Mouse (Mus musculus) hindbrain, embryonic 13.5 days (tissue): ENCODE measurements around the gene Trpm3. TPM values are rescaled to one million over a fixed set of nuclear protein-coding genes. Genes with fewer than 3 reads are reported as not detected.
"Not testable (repeated sequence)": the region's sequence is repeated elsewhere in the genome, so short reads cannot be mapped to it uniquely, and the experiment has no call there.

Source experiments
- ATAC-seq: fragments of 200-750 bp; cut with Nextera tagmentation; 2 replicates; pipeline ENCODE4 v1.8.0; 2017; ENCODE audit warnings: moderate TSS enrichment; ENCODE audit not compliant: low FRiP score
- H3K27ac ChIP-seq: fragments of 300-500 bp; sonication (generic); 2 replicates; pipeline ENCODE4 v1.5.1; 2015; ENCODE audit warnings: inconsistent platforms, mild to moderate bottlenecking, moderate library complexity
- H3K27me3 ChIP-seq: fragments of 300-500 bp; sonication (generic); 2 replicates; pipeline ENCODE4 v1.6.1; 2015; ENCODE audit warnings: mild to moderate bottlenecking, inconsistent platforms
- H3K36me3 ChIP-seq: fragments of 300-500 bp; sonication (generic); 2 replicates; pipeline ENCODE4 v1.6.1; 2015; ENCODE audit warnings: mild to moderate bottlenecking, inconsistent platforms
- H3K4me1 ChIP-seq: fragments of 300-500 bp; sonication (generic); replicated peaks from 2 replicates; pipeline ENCODE4 v1.6.1; 2015; ENCODE audit warnings: inconsistent platforms
- H3K4me2 ChIP-seq: fragments of 300-500 bp; sonication (generic); 2 replicates; pipeline ENCODE4 v1.6.1; 2015; ENCODE audit warnings: inconsistent platforms, mild to moderate bottlenecking, moderate library complexity
- H3K4me3 ChIP-seq: fragments of 300-500 bp; sonication (generic); 2 replicates; pipeline ENCODE4 v1.5.1; 2015; ENCODE audit warnings: mild to moderate bottlenecking, inconsistent platforms
- H3K9ac ChIP-seq: fragments of 300-500 bp; sonication (generic); 2 replicates; pipeline ENCODE4 v1.6.1; 2015; ENCODE audit warnings: mild to moderate bottlenecking, inconsistent platforms
- H3K9me3 ChIP-seq: fragments of 300-500 bp; sonication (generic); 2 replicates; pipeline ENCODE4 v1.6.1; 2016; ENCODE audit warnings: inconsistent platforms
- WGBS: fragments of 180-500 bp; shearing (Covaris S2); methylation state at CpG from one replicate; pipeline ENCODE4 v1.1.7; 2015; 5-methylcytosine and 5-hydroxymethylcytosine counted together
- polyA plus RNA-seq: library from polyadenylated mRNA; unstranded; fragments of >200 nt; fragmentation: Nextera tagmentation; extraction: Ambion mirVana; gene quantifications from 2 replicates; pipeline ENCODE4 v1.2.1, GENCODE M21; 2015

The Trpm3 gene
- polyA plus RNA-seq, 1 experiment from 2014 or later, result 33.2 TPM

GRCm38 (mm10) chr19:22848783-22849576 is 710.1 kb downstream of the Trpm3 start:
- no peak for ATAC-seq
- Histone ChIP-seq H3K4me2 (no peak overlapping the region), H3K36me3 (no peaks in the 10 kb centered on the region), H3K27me3 (peaks cover 34% of the 10 kb centered on the region), H3K27ac (no peak overlapping the region), H3K4me3 (no peak overlapping the region), H3K9ac (no peak overlapping the region), H3K9me3 (no peaks in the 10 kb centered on the region), H3K4me1 (peaks cover 17% of the 10 kb centered on the region; the same call in 1 of the 2 replicates)
- WGBS, result 74% methylated on average over 7 of the region's 7 CpGs

- not testable (repeated sequence) for H3K36me3 ChIP-seq, H3K27ac ChIP-seq, ATAC-seq, H3K4me3 ChIP-seq, H3K9ac ChIP-seq, H3K9me3 ChIP-seq, H3K4me2 ChIP-seq
- WGBS, result 39% methylated on average over 5 of the region's 5 CpGs
- Histone ChIP-seq H3K4me1 (peaks cover 17% of the 10 kb centered on the region; the same call in 1 of the 2 replicates), H3K27me3 (peaks cover 21% of the 10 kb centered on the region)
These were observed 712.6 kb downstream of the Trpm3 start for GRCm38 (mm10) chr19:22851423-22851822.

GRCm38 (mm10) chr19:22859644-22860043 is 720.8 kb downstream of the Trpm3 start:
- WGBS, result 90% methylated on average over 4 of the region's 4 CpGs
- Histone ChIP-seq H3K27me3 (no peaks in the 10 kb centered on the region), H3K9me3 (no peaks in the 10 kb centered on the region), H3K27ac (no peak overlapping the region), H3K4me2 (no peak overlapping the region), H3K4me1 (no peaks in the 10 kb centered on the region), H3K9ac (no peak overlapping the region), H3K4me3 (no peak overlapping the region), H3K36me3 (no peaks in the 10 kb centered on the region)
- no peak for ATAC-seq

- Histone ChIP-seq H3K36me3 (no peaks in the 10 kb centered on the region), H3K4me2 (no peak overlapping the region), H3K4me1 (peaks cover under 1% of the 10 kb centered on the region; the same call in 1 of the 2 replicates), H3K27ac (no peak overlapping the region), H3K9me3 (no peaks in the 10 kb centered on the region), H3K4me3 (no peak overlapping the region), H3K9ac (no peak overlapping the region), H3K27me3 (0 out of 2 replicates have a peak, but pooled peaks cover 6% of the 10 kb centered on the region)
- WGBS, result 88% methylated on average over 5 of the region's 5 CpGs
- ATAC-seq, result no peak
These were observed 728.6 kb downstream of the Trpm3 start for GRCm38 (mm10) chr19:22867456-22867855.

GRCm38 (mm10) chr19:22869853-22870252 is 731.0 kb downstream of the Trpm3 start:
- whole genome bisulfite sequencing, result 91% methylated on average over 2 of the region's 2 CpGs
- no peaks in the 10 kb centered on the region for H3K9me3 ChIP-seq
- no peak overlapping the region for H3K9ac ChIP-seq
- H3K4me3 ChIP-seq, result no peak overlapping the region
- H3K27me3 ChIP-seq, result 0 out of 2 replicates have a peak, but pooled peaks cover 6% of the 10 kb centered on the region
- no peak overlapping the region for H3K27ac ChIP-seq
- H3K36me3 ChIP-seq, result no peaks in the 10 kb centered on the region
- H3K4me1 ChIP-seq, result peaks cover 3% of the 10 kb centered on the region; the same call in 1 of the 2 replicates
- no peak overlapping the region for H3K4me2 ChIP-seq
- ATAC-seq, result no peak

GRCm38 (mm10) chr19:22872456-22872855 is 733.6 kb downstream of the Trpm3 start:
- H3K4me1 ChIP-seq, result peaks cover 3% of the 10 kb centered on the region; the same call in 1 of the 2 replicates
- WGBS, result 38% methylated on average over 5 of the region's 5 CpGs
- no peak for ATAC-seq

GRCm38 (mm10) chr19:22880199-22880598 is 741.4 kb downstream of the Trpm3 start:
- 83% methylated on average over 1 of the region's 1 CpGs for WGBS
- Histone ChIP-seq H3K27ac (no peak overlapping the region), H3K36me3 (no peaks in the 10 kb centered on the region), H3K9me3 (no peaks in the 10 kb centered on the region), H3K4me3 (no peak overlapping the region), H3K9ac (no peak overlapping the region), H3K4me2 (no peak overlapping the region), H3K4me1 (no peaks in the 10 kb centered on the region), H3K27me3 (peaks cover 5% of the 10 kb centered on the region; the same call in 1 of the 2 replicates)
- ATAC-seq, result no peak

More at GRCm38 (mm10) chr19:22872456-22872855, 733.6 kb downstream of the Trpm3 start:
- no peaks in the 10 kb centered on the region for H3K36me3 ChIP-seq
- H3K9me3 ChIP-seq, result no peaks in the 10 kb centered on the region
- H3K27me3 ChIP-seq, result 0 out of 2 replicates have a peak, but pooled peaks cover 4% of the 10 kb centered on the region
- H3K9ac ChIP-seq, result no peak overlapping the region
- no peak overlapping the region for H3K4me2 ChIP-seq
- H3K27ac ChIP-seq, result no peak overlapping the region
- H3K4me3 ChIP-seq, result no peak overlapping the region

GRCm38 (mm10) chr19:22882670-22883111 is 743.8 kb downstream of the Trpm3 start:
- Histone ChIP-seq H3K27me3 (peaks cover 9% of the 10 kb centered on the region; the same call in 1 of the 2 replicates), H3K4me1 (no peaks in the 10 kb centered on the region), H3K4me3 (no peak overlapping the region), H3K36me3 (no peaks in the 10 kb centered on the region), H3K9me3 (no peaks in the 10 kb centered on the region), H3K27ac (no peak overlapping the region), H3K4me2 (no peak overlapping the region), H3K9ac (no peak overlapping the region)
- 80% methylated on average over 3 of the region's 3 CpGs for WGBS
- no peak for ATAC-seq

GRCm38 (mm10) chr19:22883154-22883553 is 744.3 kb downstream of the Trpm3 start:
- ATAC-seq, result no peak
- Histone ChIP-seq H3K4me2 (no peak overlapping the region), H3K9me3 (no peaks in the 10 kb centered on the region), H3K9ac (no peak overlapping the region), H3K4me3 (no peak overlapping the region), H3K36me3 (no peaks in the 10 kb centered on the region), H3K4me1 (no peaks in the 10 kb centered on the region), H3K27me3 (peaks cover 9% of the 10 kb centered on the region; the same call in 1 of the 2 replicates), H3K27ac (no peak overlapping the region)
- WGBS, result 90% methylated on average over 7 of the region's 7 CpGs

GRCm38 (mm10) chr19:22883744-22884317 is 745.0 kb downstream of the Trpm3 start:
- Histone ChIP-seq H3K4me2 (peak overlapping the region; percentile 46), H3K36me3 (no peaks in the 10 kb centered on the region), H3K9ac (no peak overlapping the region), H3K27me3 (peaks cover 9% of the 10 kb centered on the region; the same call in 1 of the 2 replicates), H3K4me1 (no peaks in the 10 kb centered on the region), H3K27ac (no peak overlapping the region), H3K4me3 (no peak overlapping the region), H3K9me3 (no peaks in the 10 kb centered on the region)
- 24% methylated on average over 18 of the region's 18 CpGs for WGBS
- ATAC-seq, result peak; percentile 91

GRCm38 (mm10) chr19:22884357-22884756 is 745.5 kb downstream of the Trpm3 start:
- H3K27ac ChIP-seq, result no peak overlapping the region
- H3K4me2 ChIP-seq, result peak overlapping the region; percentile 46
- no peaks in the 10 kb centered on the region for H3K4me1 ChIP-seq
- H3K27me3 ChIP-seq, result peaks cover 9% of the 10 kb centered on the region; the same call in 1 of the 2 replicates
- 52% methylated on average over 11 of the region's 11 CpGs for WGBS
- H3K9me3 ChIP-seq, result no peaks in the 10 kb centered on the region
- no peak overlapping the region for H3K9ac ChIP-seq
- H3K4me3 ChIP-seq, result no peak overlapping the region
- peak; percentile 89 for ATAC-seq
- no peaks in the 10 kb centered on the region for H3K36me3 ChIP-seq

GRCm38 (mm10) chr19:22885051-22885450 is 746.2 kb downstream of the Trpm3 start:
- Histone ChIP-seq H3K36me3 (no peaks in the 10 kb centered on the region), H3K4me1 (no peaks in the 10 kb centered on the region), H3K27me3 (peaks cover 9% of the 10 kb centered on the region; the same call in 1 of the 2 replicates), H3K9me3 (no peaks in the 10 kb centered on the region), H3K4me3 (no peak overlapping the region), H3K4me2 (no peak overlapping the region), H3K27ac (no peak overlapping the region), H3K9ac (no peak overlapping the region)
- 97% methylated on average over 5 of the region's 5 CpGs for WGBS
- no peak for ATAC-seq
